Mouse (Mus musculus) granulocyte monocyte progenitor cell, adult 5-6 weeks (primary cell): Measurements from ENCODE around the gene Psmb6. TPM values are rescaled to one million over a fixed set of nuclear protein-coding genes. Genes with fewer than 3 reads are reported as not detected.
A peak's percentile ranks its signal among the peaks of the same experiment; 100 is the strongest.
"Not testable (repeated sequence)": the region's sequence is repeated elsewhere in the genome, so short reads cannot be mapped to it uniquely, and the experiment has no call there.

ENCODE experiments used
- ATAC-seq: replicated peaks from 2 replicates; pipeline ENCODE4 v1.8.0; 2016; ENCODE audit warnings: mild to moderate bottlenecking, moderate TSS enrichment, inconsistent platforms; ENCODE audit not compliant: poor library complexity, severe bottlenecking
- total RNA-seq, 2 experiments: library from RNA; stranded (forward) in 1 of 2; stranded (reverse) in 1 of 2; fragments of 200-712, 200-1000 nt in 1 of 2; fragments of >200 nt in 1 of 2; fragmentation: Nextera tagmentation in 1 of 2; gene quantifications; 2 replicates each; pipeline ENCODE4 v1.2.3; 2014 to 2017

Gene Psmb6
- total RNA-seq, 2 experiments from 2014 or later: 281 to 384 TPM

DNA sequence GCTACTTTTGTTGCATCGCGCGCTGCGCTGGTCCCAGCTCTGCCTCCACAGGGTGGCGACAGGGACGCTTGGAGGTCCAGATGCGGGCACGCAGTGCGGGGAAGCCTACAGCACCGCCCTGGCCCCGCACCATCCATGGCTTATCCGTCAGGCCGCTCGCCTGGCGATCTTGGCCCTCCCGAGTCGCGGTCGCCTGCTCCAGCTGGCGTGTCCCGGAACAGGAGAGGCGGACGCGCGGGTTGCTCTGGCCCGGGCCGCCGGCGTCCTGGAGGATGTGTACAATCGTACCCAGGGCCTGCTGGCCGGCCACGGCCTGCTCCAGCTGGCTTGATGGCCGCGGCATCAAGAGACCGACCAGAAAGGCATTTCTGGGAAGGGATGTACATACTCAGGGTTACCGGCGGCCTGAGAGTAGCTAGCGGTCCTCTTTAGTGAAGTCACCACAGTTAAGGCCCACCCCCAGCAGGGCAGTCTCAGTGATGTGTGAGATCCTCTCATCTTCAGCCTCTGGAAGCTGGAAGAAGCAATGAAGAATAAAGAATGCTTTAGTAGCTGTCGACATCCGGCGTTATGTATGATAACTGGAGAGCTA is 4.9 kb upstream of the Psmb6 start:
- ATAC-seq: no peak

- ATAC-seq: not testable (repeated sequence)
Measured at GRCm38 (mm10) chr11:70523306-70523989, 1.7 kb upstream of the Psmb6 start.

GRCm38 (mm10) chr11:70524782-70525181 is 385 bp upstream of the Psmb6 start:
- ATAC-seq: no peak

DNA sequence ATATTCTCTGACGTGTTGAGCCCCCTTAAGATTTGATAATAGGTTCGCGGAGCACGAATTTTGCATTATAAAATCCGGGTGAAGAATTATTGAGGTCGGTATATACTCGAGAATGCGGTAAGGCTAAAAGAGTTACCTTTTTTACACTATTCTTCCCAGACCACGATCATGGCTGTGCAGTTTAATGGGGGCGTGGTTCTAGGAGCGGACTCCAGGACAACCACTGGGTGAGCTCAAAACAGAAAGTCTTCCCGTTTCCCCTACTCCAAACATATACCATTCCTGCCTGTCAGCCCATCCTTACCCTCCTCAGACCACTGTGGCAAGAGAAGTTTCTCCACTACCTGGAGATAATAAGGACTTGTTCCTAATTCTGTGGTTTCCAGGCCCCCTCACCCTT is 559 bp downstream of the Psmb6 start:
- 0 out of 2 replicates have a peak, but pooled peaks have one; percentile 38 for ATAC-seq

- no peak for ATAC-seq
Measured at GRCm38 (mm10) chr11:70526211-70526610, 1.0 kb downstream of the Psmb6 start.

GRCm38 (mm10) chr11:70528610-70529009 is 3.4 kb downstream of the Psmb6 start:
- ATAC-seq: no peak

DNA sequence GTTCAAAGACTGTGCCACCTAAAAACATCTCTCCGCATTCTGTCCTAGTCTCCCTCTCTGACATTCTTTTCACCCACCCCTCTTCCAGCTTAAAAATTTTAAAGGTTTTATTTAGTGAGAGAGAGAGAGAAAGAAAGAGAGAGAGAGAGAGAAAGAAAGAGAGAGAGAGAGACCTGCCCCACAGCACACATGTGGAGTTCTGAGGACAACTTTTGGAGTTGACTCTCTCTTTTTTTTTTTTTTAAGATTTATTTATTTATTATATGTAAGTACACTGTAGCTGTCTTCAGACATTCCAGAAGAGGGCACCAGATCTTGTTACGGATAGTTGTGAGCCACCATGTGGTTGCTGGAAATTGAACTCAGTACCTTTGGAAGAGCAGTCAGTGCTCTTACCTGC is 5.9 kb downstream of the Psmb6 start:
- ATAC-seq: not testable (repeated sequence)

- ATAC-seq: no peak
Measured at GRCm38 (mm10) chr11:70532839-70533238, 7.7 kb downstream of the Psmb6 start, which contains the start of gene Gm40193. TSS of gene Gm40193 (minus strand) at chr11:70532939.

DNA sequence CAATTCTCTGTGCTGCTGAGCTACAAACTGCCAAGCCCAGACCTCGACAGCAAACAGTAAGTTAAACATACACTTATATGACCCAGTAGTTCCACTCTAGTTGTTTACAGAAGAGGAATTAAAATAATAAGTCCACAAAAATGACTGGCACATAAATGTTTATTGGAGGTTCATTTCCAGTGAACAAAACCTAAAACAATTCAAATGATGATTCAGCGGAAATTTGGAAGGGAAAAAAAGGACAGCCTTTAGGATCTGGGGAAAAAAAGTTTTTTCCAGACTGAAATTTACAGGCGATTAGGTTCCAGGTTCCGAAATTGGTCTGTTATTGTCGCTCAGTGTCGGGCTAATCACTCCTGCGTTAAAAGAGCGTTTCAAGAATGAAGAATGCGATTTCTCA is 14.3 kb downstream of the Psmb6 start:
- ATAC-seq: no peak

GRCm38 (mm10) chr11:70539877-70540587 is 14.9 kb downstream of the Psmb6 start, which contains the start of gene Pld2:
TSS of gene Pld2 (plus strand) at chr11:70540064.
- ATAC-seq: peak; percentile 90

- no peak for ATAC-seq
Measured at GRCm38 (mm10) chr11:70540928-70541327, 15.8 kb downstream of the Psmb6 start.

- no peak for ATAC-seq
Measured at GRCm38 (mm10) chr11:70541415-70541814, 16.2 kb downstream of the Psmb6 start.

DNA sequence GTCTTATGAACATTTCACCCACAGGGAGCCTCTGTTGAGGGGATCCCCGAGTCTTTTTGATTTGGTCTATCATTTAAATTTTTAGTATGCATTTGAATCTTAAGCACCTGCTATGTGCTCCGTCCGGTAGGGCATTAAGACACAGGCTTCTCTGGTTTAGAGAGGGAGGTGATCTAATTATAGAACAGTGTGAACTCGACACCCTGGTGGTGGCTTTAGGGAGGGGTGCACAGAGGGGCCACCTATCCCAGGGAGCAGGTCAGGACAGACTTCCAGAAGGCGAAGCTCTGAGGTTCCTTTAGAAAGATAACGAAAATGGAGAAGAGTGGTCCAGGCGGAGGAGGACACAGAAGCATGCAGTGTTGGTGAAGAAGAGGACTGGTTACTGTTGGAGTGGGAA is 19.3 kb downstream of the Psmb6 start:
- no peak for ATAC-seq

DNA sequence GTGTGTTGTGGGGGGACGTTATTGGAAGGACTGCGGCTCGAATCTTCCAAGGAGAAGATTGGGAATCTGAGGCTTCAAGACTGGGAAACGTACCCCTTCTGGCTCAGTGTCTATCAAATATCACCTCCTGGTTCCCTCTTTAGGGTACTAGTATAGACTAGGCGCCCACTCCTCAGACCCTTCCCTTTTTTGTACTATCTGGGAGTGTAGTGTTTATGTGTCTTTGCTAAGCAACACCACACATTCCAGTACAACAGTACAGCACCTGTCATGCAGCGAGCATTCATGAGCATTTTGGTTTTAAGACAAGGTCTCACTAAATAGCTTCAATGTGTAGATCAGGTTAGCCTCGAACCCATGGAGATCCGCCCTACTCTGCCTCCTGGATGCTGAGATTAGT is 26.4 kb downstream of the Psmb6 start:
- no peak for ATAC-seq

GRCm38 (mm10) chr11:70553940-70554339 is 28.8 kb downstream of the Psmb6 start:
- no peak for ATAC-seq

DNA sequence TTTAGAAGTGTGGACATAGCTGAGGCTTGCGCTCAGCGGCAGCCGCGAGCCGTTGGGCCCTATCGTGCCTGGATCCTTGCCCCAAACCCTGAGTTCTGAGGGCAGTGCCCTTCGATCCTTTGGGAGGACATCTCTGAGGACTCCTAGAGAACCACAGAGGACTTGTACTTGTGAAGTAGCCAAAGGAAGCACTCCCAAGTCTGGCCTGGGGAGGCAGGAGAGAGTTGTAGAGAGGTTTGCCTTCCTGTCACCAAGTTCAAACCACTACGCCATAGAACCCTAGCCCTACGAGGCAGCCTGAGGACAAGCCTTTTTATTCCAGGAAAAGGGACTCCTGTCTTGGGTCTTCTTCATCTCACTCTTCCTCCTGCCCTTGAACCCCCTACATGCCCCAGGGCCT is 32.4 kb downstream of the Psmb6 start:
- no peak for ATAC-seq

DNA sequence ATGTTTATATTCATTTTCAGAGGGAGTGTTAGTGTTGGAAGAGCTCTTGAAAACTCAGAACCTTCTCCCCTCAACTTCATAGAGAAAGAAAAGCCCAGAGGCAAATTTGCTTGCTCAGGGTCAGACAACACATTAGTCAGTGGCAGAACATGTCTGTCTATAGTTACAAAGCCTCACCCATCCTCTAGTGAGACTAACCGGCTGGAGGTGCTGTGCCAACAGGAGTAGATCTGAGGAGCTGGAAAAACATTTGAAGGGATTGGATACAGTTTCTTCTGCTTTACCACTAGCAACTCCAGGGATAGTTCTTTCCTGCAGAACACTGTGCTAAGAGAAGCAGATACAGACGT is 36.7 kb downstream of the Psmb6 start:
- no peak for ATAC-seq

- peak; percentile 73 for ATAC-seq
Measured at GRCm38 (mm10) chr11:70562287-70562994, 37.3 kb downstream of the Psmb6 start, which contains the start of gene Mink1. TSS of gene Mink1 (plus strand) at chr11:70562881.

GRCm38 (mm10) chr11:70562995-70563469 is 37.9 kb downstream of the Psmb6 start:
- ATAC-seq: no peak

- peak; percentile 43 for ATAC-seq
Measured at GRCm38 (mm10) chr11:70563470-70564275, 38.5 kb downstream of the Psmb6 start.
